Mouse (Mus musculus): ENCODE measurements at regions not wholly inside any gene's neighbourhood (a gene's known extent, or its start where the extent isn't known, plus 50 kb on each side); places are given as distances from the start of the nearest gene placed in this dataset.

DNA sequence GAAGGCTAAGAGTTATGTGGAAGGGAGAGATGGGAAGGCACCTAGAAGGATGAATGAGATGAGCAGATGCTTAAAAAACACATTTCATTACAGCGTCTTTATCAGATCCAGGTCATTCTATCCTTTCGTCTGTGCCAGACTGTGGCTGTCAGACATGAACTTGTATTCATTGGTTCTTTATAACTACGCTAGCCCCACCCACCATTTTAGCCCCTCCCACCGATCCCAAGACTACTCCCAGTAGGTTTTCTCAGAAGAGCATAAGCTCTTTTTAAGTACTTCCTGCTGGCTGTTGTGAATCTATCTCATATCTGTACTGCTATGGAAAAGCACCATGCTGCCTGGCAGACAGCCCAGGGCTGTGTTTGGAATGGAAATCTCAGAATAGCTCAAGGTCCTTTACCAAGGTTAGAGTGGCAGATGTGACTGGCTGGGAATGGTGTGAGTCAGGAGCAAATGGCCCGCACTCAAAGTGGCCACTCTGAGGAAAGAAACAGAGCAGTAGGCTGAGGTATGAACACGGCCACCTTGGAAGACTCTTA, 121.1 kb upstream of the Gls start:
- TF ChIP-seq CTCF (IDR thresholded peaks at IDR 0.05; ENCODE audit: low read depth, low read length) (no peak), POLR2A (IDR thresholded peaks at IDR 0.05; ENCODE audit: borderline replicate concordance, low read depth, low read length) (no peak)
